Mouse (Mus musculus) embryo, embryonic 9.5 days (tissue): ENCODE data around the gene Irf4.
A peak's percentile ranks its signal among the peaks of the same experiment; 100 is the strongest.

Experiments used
- DNase-seq: peaks from one replicate; pipeline ENCODE4 v3.0.0-alpha.2; 2017; ENCODE audit errors: extremely low spot score

Irf4 gene

GRCm38 (mm10) chr13:30762224-30762623 is 13.2 kb downstream of the Irf4 start:
- DNase-seq: no peak

DNA sequence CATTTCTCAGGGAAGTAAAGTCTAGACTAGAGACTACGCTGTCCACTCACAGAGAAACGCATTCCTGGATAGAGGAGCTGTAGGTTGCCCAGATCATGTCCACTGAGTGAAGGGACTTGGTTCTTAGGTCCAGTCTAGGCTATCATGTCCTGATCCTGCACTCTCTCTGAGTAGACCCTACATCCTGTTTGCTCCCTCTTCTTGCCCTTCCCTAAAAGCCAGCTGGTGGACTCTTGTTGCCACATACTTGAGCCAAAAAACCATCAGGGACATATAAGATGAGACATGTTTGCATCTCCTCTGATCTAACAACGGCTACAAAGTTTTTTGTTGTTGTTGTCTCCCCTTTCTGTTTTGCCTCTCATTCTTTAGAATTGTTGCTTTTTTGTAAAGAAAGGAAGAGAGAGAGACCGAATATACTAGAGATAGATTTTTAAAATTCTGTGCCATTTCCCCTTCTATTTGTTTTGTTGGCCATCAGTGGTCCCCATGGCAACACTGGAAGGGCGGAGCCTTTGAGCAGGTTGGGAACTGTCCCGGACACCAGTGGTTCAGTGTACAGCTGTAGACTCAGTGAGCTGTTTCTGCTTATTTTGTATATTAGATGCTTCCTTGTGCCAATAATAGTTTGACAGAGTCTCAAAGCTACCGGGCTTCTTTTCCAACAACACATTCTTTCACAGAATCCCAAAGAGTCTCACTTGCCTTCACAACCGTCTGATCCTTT is 15.2 kb downstream of the Irf4 start:
- DNase-seq: no peak

DNA sequence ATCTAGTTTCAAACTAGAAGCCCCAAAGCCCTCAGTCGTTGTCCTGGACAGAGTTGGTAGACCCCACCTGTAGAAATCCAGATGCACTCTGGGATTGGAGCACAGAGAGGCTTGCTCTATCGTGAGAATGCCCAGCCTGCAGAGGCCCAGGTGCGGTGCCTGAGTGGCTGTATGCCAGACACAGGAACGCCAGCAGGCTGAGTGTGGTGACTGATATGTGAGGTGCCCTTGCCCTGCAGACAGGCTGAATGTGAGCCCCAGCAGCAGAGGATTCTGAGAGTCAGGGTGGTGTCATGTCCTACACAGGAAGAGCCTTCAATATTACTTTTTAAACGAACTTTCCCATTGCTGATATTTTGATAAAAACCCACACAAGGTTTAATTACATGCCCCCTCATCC is 16.9 kb downstream of the Irf4 start:
- DNase-seq: no peak

GRCm38 (mm10) chr13:30766636-30767476 is 17.8 kb downstream of the Irf4 start:
- no peak for DNase-seq

GRCm38 (mm10) chr13:30767477-30768127 is 18.6 kb downstream of the Irf4 start:
- no peak for DNase-seq

DNA sequence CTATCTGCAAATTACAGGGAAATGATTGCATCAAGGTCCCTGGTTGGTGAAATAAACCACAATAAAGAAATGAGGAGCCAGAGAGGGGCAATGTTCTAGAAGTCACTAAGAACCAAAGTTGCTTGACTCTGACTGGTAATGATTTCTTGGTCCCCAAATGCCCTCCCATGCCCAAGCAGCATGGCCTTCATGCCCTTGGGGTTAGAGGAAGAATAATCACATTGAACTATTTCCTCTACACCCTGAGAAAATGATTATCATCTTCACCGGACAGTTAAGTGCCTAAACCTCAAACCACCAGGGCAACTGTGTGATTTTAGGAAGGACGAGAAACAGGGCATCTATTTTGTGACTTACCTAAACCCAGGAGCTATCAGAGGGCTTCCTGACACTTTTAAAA is 27.0 kb downstream of the Irf4 start:
- DNase-seq: no peak

GRCm38 (mm10) chr13:30777678-30778179 is 28.7 kb downstream of the Irf4 start:
- no peak for DNase-seq

- peak; percentile 7 for DNase-seq
These were observed 32.9 kb downstream of the Irf4 start for GRCm38 (mm10) chr13:30781905-30782304.

DNA sequence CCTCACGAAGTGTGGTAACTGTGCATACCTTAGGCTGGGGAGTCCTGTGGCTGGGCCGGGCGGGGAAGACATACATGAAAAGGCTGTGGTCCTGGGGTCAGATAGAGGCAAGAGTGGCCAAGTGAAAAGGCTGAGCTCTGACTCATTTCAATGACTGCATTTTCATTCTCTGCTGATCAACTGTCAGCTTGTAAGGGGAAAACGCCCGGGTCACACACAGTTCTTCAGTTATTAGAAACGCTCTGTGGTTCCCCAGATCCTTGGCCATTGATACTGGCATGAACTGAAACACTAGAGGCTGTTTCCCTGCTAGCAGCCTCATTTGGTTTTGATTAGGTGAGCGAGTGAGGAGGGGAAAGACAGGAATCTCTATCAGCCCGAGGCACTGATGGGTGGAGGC is 33.4 kb downstream of the Irf4 start:
- DNase-seq: peak; percentile 12

GRCm38 (mm10) chr13:30785423-30786040 is 36.5 kb downstream of the Irf4 start:
- no peak for DNase-seq

GRCm38 (mm10) chr13:30786235-30787035 is 37.4 kb downstream of the Irf4 start:
- no peak for DNase-seq

DNA sequence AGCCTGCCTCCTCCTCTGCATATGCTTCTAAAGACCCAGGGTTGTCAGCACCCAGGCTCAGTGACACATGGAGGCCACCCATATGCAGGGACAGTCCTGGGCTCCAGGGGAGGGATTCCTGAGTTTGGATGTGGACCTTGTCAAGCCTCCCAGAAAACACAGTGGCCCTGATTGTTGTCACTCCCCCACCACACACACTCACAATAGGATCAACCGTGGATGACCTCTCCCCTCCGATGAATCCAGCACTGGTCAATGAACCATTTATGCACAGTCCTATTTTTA is 38.0 kb downstream of the Irf4 start:
- no peak for DNase-seq

DNA sequence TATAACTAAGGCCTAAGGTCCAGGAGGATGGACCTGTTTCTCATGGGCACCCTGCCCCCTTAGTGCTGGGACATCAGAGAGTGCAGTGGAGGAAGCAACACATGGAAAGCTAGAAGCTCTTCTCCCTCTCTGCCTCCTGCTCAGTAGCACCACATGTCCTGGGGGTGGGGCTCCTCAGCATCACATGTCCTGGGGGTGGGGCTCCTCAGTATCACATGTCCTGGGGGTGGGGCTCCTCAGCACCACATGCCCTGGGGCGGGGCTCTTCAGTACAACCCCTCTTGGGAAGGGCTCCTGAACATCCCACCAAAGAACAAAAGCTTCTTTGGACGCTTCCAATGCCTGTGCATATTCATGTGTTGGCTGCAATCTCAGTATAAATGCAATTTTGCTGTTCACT is 38.5 kb downstream of the Irf4 start:
- no peak for DNase-seq

DNA sequence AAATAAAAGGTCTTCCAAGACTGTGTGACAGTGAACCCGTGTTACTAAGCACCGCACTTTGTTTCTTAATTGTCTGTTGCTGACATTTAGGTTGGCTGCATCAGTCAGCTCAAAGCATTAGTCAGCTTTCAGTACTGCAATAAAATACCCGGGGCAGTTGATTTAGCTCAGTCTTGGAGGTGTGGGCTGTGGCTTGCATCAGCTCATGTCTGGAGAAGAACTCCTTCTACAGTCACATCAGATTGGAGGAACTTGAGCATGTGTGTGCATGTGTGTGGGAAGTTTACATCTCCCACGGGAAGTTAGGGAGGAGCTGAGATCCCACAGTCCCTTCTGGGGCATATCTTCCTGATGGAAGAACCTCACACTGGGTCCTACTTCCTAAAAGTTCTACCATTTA is 38.9 kb downstream of the Irf4 start:
- no peak for DNase-seq

DNA sequence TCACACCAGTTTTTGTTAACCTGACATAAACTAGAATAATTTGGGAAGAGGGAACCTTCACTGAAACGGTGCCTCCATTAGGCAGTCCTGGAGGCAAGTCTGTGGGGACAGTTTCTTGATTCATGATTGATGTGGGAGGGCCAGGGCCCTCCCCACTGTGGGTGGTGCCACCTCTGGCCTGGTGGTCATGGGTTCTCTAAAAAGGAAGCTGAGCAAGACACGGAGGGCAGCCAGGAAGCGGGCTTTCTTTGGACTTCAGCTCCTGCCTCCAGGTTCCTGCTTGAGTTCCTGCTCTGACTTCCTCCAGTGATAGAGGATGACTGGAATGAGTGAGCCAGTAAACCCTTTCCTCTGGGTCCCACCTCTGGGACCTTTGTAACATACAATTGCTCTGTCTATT is 39.4 kb downstream of the Irf4 start:
- no peak for DNase-seq

DNA sequence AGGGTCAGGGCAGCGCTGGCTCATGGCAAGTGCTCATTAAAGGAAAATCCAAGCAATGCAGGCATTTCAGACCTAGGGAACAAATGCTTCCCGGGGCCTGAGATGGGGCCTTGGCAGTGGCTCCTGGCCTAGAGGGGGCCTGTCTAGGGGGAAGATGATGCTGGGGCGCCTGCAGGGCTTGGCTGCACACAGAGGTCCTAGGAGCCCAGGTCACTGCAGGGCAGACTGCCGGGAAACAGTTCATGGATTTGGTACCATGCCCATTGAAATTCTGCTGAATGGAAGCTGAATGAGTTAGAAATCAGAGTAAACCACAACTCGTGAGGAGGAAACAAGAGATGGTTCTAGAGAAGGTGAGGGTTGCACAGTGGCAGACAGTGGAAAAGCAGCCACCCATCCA is 41.0 kb downstream of the Irf4 start:
- DNase-seq: no peak

GRCm38 (mm10) chr13:30792308-30792707 is 43.3 kb downstream of the Irf4 start:
- DNase-seq: no peak

GRCm38 (mm10) chr13:30792741-30793140 is 43.7 kb downstream of the Irf4 start:
- DNase-seq: no peak

- no peak for DNase-seq
These were observed 44.2 kb downstream of the Irf4 start for GRCm38 (mm10) chr13:30793196-30793595.

DNA sequence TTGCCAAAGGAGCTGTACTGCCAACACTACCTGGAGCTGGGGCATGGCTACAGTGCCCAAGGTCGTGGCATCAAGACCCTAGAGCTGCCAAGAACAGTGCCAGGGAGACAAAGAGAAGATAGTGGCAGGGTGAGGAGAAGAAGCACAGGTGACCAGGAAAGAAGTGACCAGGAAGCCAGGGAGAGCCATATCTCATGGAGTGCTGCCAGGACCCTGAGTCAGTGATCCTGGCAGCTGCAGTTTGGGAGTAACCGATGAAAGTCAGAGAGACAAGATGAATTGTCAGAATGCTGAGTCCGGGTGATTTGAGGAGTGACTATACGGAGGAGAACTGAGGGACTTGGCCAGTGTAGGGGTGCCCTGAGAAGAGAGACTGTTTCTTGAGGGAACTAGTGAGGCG is 44.6 kb downstream of the Irf4 start:
- DNase-seq: no peak

DNA sequence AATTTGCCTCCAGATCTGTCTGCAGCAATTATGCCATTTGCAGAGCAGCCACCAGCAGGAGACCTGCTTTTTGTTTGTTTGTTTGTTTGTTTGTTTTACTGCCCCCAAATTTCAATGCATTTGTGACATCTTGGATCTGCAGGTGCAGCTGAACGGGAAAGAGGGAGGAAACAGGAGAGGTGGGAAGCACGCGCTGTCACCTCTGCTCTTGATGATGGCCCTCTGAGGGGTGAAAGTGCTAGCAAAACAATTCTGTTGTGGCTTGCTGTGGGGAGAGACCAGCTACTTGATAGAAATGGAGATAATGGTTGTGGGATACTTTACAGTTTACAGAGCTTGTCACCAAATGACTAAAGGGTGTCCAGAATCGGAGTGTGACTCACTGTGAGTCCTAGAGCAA is 46.9 kb downstream of the Irf4 start:
- no peak for DNase-seq

GRCm38 (mm10) chr13:30801886-30802285 is 52.9 kb downstream of the Irf4 start:
- DNase-seq: no peak
